Mouse (Mus musculus): ENCODE results near the gene Plcd4. TPM values are rescaled to one million over a fixed set of nuclear protein-coding genes. Genes with fewer than 3 reads are reported as not detected.
A peak's percentile ranks its signal among the peaks of the same experiment; 100 is the strongest.

The Plcd4 gene
- total and polyA plus RNA-seq, 2 experiments from 2014 or later, result 5.3 to 6.0 TPM

DNA sequence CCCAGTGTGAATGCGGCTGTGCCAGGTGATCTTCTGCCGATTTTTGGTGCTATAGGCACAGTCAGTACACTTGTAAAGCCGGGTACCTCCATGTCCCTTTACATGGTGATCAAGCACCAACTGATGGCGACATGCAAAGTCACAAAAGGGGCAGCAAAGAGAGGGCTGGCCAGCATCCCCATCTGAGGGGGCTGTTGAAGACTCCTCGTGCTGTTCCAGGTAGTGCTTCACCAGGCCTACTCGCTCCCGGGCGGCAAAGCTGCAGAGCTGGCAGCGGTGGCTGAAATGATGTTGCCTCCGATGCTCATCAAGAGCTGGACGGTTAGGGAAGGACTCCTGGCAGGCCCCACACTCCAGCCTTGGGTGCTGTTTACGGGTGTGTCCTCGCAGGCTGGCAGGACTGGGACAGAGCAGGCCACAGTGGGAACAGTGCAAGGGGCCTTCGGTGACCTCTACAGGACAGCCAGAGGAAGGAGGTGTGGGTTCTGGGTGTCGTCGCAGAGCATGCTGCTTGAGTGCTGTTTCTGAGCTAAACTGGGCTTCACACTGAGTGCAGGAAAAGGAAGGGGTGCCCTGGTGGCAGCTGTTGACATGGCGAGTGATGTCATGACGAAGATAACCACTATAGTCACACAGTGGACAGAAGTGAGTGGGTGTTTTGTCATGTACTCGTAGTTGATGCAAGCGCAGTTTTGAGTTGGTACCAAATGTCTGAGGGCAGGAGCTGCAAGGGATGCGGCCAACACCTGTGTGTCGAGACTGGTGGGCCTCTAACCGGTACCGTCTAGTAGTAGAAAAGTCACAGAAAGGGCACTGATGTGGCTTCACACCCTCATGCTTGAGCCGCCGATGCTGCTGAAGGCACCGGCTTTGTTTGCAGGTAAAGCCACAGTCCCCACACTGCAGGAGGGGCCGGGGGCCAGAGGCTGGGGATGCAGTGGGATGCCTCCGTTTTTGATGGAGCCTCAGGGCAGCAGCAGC is 27.3 kb downstream of the Plcd4 start:
- no peaks in the 10 kb centered on the region for H3K4me1 ChIP-seq (ENCODE audit: insufficient read depth)
- H3K4me3 ChIP-seq (ENCODE audit: low read depth, low read length), result no peak overlapping the region
- peaks cover 84% of the 10 kb centered on the region for H3K36me3 ChIP-seq (ENCODE audit: insufficient read depth)
- ATAC-seq (no peak), DNase-seq (no peak)
- H3K4me2 ChIP-seq (ENCODE audit: low read depth), result no peak overlapping the region
- H3K9me3 ChIP-seq (ENCODE audit: low read length), result no peaks in the 10 kb centered on the region
- no peak; the same call in 1 of the 2 replicates for TF ChIP-seq CTCF (IDR thresholded peaks at IDR 0.05; ENCODE audit: low read depth)
- no peak overlapping the region for H3K27ac ChIP-seq (ENCODE audit: low read depth, low read length)
- H3K9ac ChIP-seq, result no peak overlapping the region
- no peaks in the 10 kb centered on the region for H3K27me3 ChIP-seq (ENCODE audit: insufficient read depth, low read length)
- WGBS, result 91% methylated on average over 29 of the region's 29 CpGs

DNA sequence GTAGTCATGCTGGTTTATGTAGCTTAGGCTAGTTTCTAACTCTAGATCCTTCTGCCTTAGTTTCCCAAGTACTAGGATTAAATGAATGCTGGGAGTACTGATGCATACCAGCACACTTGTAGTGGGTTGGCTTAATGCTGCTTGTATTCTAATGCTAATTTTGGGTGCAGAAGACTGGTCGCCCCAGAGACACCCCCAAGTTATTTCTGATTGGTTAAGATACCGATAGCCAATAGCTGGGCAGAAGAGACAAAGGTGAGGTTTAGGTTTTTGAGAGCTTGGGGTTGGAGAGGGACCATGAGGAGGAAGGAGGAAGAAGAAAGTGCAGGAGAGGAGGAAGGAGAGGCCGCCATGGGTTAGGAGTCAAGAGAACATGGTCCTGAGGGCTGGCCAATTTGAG is 39.9 kb downstream of the Plcd4 start:
- Histone ChIP-seq H3K9me3 (ENCODE audit: low read length) (no peaks in the 10 kb centered on the region), H3K27ac (ENCODE audit: low read depth, low read length) (no peak overlapping the region), H3K27me3 (ENCODE audit: insufficient read depth, low read length) (no peaks in the 10 kb centered on the region), H3K36me3 (ENCODE audit: insufficient read depth) (peaks cover 29% of the 10 kb centered on the region), H3K4me3 (ENCODE audit: low read depth, low read length) (no peak overlapping the region), H3K9ac (no peak overlapping the region), H3K4me1 (ENCODE audit: insufficient read depth) (peaks cover 9% of the 10 kb centered on the region), H3K4me2 (ENCODE audit: low read depth) (no peak overlapping the region)
- DNase-seq (no peak), ATAC-seq (no peak)
- 72% methylated on average over 3 of the region's 3 CpGs for WGBS
- no peak for TF ChIP-seq CTCF (IDR thresholded peaks at IDR 0.05; ENCODE audit: low read depth)

DNA sequence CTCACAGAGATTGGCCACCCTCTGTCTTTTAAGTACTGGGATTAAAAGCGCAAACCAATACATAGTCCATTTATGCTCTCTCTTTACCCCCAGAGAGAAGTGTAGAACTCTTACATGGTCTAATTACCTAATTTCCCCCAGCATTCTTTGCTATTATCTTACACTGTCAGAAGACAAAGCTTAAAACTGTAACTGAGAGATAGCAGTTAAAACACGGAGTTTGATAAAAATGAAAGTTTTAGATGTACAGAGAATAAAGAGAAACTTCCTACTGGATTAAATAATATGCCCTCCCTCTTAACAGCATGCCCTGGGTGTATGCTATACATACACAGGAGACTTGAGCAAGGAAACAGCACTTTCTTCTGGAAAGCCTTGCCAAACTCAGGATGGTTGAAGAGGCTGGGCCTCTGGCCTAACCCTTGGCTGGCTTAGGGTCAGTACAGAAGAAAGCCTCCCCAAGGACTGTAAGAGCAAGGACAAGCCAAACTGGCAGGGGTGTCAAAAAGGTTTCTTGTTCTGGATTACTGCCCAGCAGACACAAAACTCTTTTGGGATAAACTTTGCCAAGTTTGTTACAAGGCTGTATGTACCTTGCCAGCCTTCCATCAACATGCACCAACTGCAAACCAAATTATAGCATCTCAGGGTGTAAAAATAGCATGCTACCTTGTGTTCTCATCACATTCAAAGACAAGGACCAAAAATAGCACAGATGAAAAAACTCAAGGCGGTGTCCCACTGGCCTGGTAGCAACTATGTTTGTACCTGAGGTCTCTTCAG is 42.1 kb downstream of the Plcd4 start:
- no peaks in the 10 kb centered on the region for H3K27me3 ChIP-seq (ENCODE audit: insufficient read depth, low read length)
- H3K36me3 ChIP-seq (ENCODE audit: insufficient read depth), result peaks cover 9% of the 10 kb centered on the region; the same call in 1 of the 2 replicates
- H3K4me3 ChIP-seq (ENCODE audit: low read depth, low read length), result no peak overlapping the region
- H3K9me3 ChIP-seq (ENCODE audit: low read length), result no peaks in the 10 kb centered on the region
- peaks cover 9% of the 10 kb centered on the region for H3K4me1 ChIP-seq (ENCODE audit: insufficient read depth)
- WGBS, result 91% methylated on average over 3 of the region's 3 CpGs
- H3K9ac ChIP-seq, result no peak overlapping the region
- ATAC-seq (no peak), DNase-seq (no peak)
- no peak overlapping the region for H3K4me2 ChIP-seq (ENCODE audit: low read depth)
- TF ChIP-seq CTCF (IDR thresholded peaks at IDR 0.05; ENCODE audit: low read depth), result no peak
- H3K27ac ChIP-seq (ENCODE audit: low read depth, low read length), result no peak overlapping the region

DNA sequence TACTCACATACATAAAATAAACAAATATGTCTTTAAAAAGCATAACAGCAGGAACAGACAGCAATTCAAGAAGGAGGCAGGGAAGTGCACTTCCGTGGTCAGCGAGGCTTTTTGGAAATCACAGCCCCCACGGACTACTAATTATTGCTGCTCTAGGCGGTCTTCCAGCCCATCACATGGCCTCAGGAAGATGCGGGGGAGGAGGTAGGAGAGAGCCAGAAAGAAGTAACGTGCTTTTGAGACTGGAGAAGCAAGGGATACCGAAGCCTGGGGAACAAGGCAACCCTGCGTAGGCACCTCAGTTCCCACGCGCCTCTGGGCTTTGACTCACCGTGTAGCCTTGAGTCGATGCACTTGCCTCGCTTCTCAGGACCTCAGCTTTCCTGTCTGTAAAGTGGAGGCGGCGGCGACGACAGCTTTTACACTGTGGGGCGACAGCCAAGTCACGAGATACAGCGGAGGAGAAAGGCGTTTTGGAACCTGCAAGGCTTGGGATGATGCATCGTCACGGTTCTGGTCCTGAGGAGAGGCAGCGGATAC is 44.6 kb downstream of the Plcd4 start:
- under 1% methylated on average over 23 of the region's 24 CpGs for WGBS
- ATAC-seq (no peak), DNase-seq (no peak)
- no peak for TF ChIP-seq CTCF (IDR thresholded peaks at IDR 0.05; ENCODE audit: low read depth)
- peak overlapping the region; percentile 64 for H3K9ac ChIP-seq
- no peaks in the 10 kb centered on the region for H3K9me3 ChIP-seq (ENCODE audit: low read length)
- H3K4me3 ChIP-seq (ENCODE audit: low read depth, low read length), result peak overlapping the region; percentile 51
- H3K27ac ChIP-seq (ENCODE audit: low read depth, low read length), result peak overlapping the region; percentile 69
- peaks cover 31% of the 10 kb centered on the region for H3K36me3 ChIP-seq (ENCODE audit: insufficient read depth)
- peak overlapping the region; percentile 79 for H3K4me2 ChIP-seq (ENCODE audit: low read depth)
- H3K4me1 ChIP-seq (ENCODE audit: insufficient read depth), result peaks cover 9% of the 10 kb centered on the region
- H3K27me3 ChIP-seq (ENCODE audit: insufficient read depth, low read length), result no peaks in the 10 kb centered on the region

DNA sequence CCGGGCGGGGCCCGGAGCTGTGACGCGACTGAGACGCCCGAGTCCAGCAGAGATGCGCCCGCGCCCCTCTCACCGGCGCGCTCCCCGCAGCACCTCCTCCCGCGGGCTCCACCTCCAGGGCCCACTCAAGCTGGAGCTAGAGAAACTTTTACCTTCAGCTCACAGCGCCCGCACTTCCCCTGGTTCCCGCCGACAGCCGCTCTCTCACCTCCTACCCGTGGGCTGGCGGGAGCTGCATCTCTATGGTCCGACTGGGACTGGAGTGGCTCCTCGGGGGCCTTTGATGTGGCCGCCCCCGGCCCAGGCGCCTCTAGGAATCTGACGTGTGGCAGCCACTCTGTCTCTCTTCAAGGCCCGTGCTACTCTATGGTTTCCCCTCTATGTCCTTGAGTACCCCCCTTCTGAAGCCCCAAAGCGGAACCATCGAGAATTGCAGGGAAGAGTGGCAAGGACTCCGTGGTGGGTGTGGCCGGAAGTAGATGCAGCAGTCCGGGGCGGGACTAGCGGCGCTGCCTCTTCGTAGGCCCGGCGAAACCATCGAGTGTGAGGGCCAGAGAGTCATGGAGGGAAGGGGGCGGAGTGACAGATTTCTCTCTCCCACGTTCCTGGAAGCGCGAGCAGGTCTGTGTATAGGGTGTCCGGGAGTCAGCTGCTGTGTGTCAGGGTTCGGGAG is 45.2 kb downstream of the Plcd4 start, which contains the start of the genes Zfp142 and Bcs1l:
Zfp142 (minus strand) TSS at position 474 of the 673 bp plus-strand sequence.
Bcs1l (plus strand) TSS at position 517 of the 673 bp plus-strand sequence.
- Histone ChIP-seq H3K27ac (ENCODE audit: low read depth, low read length) (peak within 1 kb of the TSS; percentile 69), H3K4me1 (ENCODE audit: insufficient read depth) (peaks cover 9% of the 10 kb centered on the region), H3K27me3 (ENCODE audit: insufficient read depth, low read length) (no peaks in the 10 kb centered on the region), H3K4me2 (ENCODE audit: low read depth) (peak within 1 kb of the TSS; percentile 79), H3K9me3 (ENCODE audit: low read length) (no peaks in the 10 kb centered on the region), H3K36me3 (ENCODE audit: insufficient read depth) (peaks cover 33% of the 10 kb centered on the region), H3K4me3 (ENCODE audit: low read depth, low read length) (peak within 1 kb of the TSS; percentile 51), H3K9ac (peak within 1 kb of the TSS; percentile 66)
- ATAC-seq (peak; percentile 98), DNase-seq (peak; percentile 99)
- under 1% methylated on average over 48 of the region's 48 CpGs for WGBS
- TF ChIP-seq CTCF (IDR thresholded peaks at IDR 0.05; ENCODE audit: low read depth), result peak; percentile 31

DNA sequence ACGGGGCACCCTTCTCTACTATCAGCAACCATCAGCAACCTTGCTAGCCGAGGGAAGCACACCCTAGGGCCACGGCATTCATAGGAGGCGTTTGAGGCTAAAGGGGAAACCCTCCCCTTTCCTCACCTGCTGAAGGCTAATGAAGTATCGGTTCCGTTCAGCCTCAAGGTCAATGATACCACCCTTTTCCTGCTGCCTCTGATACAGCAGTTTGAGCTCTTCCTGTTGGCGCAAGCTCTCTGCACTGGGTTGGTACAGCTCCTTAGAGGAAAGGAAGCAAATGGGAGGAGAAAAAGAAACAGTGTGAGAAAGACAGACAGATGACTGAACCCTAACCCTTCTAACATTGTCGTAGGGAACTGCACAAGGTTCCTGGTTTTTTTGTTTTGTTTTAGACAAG is 51.7 kb downstream of the Plcd4 start:
- DNase-seq (no peak), ATAC-seq (no peak)
- 92% methylated on average over 8 of the region's 8 CpGs for WGBS
- H3K9me3 ChIP-seq (ENCODE audit: low read length), result no peaks in the 10 kb centered on the region
- peaks cover 71% of the 10 kb centered on the region for H3K36me3 ChIP-seq (ENCODE audit: insufficient read depth)
- H3K27me3 ChIP-seq (ENCODE audit: insufficient read depth, low read length), result no peaks in the 10 kb centered on the region
- TF ChIP-seq CTCF (IDR thresholded peaks at IDR 0.05; ENCODE audit: low read depth), result no peak
- H3K27ac ChIP-seq (ENCODE audit: low read depth, low read length), result no peak overlapping the region
- no peak overlapping the region for H3K4me2 ChIP-seq (ENCODE audit: low read depth)
- no peak overlapping the region for H3K9ac ChIP-seq
- H3K4me1 ChIP-seq (ENCODE audit: insufficient read depth), result no peaks in the 10 kb centered on the region
- H3K4me3 ChIP-seq (ENCODE audit: low read depth, low read length), result no peak overlapping the region

Data from forebrain, postnatal 0 days (tissue).